Mouse (Mus musculus): ENCODE data around the gene Efr3b. TPM values are rescaled to one million over a fixed set of nuclear protein-coding genes. Genes with fewer than 3 reads are reported as not detected.

Efr3b gene
- total RNA-seq, 2 experiments from 2014 or later, result 95.3 to 97.8 TPM

DNA sequence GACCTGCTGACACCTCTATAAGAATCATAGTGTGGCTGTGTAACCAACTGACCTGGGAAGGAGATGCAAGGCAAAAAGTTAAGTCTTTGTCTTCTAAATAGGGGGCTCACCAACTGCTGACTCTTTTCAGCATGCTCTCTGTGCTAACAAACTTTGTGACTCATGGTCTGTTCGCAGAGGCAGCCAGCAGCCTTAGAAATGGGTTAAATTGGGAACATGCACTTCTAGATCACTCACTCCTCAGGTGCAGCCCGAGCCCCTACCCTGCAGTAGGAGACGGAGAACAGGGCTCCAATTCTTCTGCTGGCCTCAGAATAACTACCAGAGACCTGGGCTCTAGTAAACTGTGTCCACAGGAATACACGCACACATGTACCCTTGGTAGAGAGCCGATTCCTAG is 1.2 kb downstream of the Efr3b start:
- no peak for DNase-seq (ENCODE audit: low spot score in 2 of 2)

DNA sequence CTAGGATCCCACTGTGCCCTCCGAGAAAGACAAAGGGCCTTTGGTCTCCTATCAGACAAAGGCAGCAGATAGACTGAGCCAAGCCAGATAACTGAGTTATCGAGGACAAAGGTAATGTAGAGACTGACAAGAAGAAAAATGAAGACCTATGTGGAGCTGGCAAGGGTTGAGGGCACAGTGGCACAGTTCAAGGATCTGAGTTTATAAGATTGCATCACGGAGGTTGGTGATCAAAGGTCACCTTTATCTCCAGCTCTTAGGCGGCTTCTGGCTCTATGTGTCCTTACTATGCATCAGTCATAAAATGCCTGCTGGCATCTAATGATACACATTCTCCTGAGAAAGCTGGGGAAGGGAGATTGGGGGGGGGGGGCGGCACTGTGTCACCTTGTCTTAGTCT is 2.6 kb downstream of the Efr3b start:
- no peak for DNase-seq (ENCODE audit: low spot score in 2 of 2)

DNA sequence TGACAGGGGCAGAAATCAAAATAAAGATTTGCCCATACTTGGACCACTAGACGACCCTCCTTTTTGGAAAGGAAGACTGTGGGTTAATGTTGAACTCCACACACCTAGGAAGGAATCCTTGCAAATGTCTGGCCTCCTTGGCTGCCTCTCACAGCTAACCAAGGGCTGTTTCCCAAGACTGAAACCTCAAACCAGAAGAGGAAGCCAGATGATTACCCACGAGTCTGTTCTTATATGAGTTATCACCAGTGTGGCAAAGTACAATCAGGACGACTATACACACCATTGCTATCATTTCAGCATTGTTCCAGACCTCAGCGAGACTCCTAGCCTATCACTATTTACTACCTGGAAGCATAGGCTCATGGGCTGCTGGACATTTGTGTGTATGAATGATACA is 9.7 kb downstream of the Efr3b start:
- DNase-seq (ENCODE audit: low spot score in 2 of 2), result no peak

DNA sequence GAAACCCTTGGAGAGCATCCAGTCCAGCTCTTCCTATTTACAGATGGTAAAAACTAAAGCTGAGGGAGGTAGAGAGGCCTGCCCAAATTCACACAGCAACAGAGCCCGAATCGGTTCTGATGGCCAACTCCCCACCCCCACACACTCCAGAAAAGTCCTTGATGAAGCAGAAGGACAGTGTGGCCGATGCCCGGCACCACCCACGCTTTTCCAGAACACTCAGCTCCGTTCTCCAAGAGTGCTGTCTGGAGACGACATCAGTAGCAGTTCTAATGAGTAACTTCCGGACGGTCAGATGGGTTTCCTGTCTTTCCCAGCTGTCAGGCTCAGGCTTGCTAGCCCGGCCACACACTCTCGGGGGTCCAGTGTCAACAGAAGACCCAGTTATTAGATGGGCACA is 10.2 kb downstream of the Efr3b start:
- DNase-seq (ENCODE audit: low spot score in 2 of 2), result peak; percentile 33 to 45

DNA sequence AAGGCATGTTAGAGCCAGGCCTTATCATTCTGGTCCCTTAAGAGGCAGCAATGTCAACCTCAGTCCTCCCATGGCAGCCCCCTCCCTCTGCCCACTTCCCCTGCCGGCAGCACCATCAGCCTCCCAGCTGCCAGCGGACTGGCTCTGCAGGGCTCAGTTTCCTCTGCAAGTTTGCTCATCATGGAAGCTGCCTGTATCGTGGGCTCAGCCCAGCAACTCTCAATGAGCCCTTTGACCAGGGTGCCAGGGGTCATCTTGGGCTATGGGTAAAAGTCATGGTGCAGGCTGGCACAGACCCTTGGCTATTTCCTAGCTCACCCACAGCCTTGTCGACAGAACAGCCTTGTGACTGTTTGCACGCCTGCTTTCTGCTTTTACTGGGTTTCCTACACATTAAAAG is 14.4 kb downstream of the Efr3b start:
- DNase-seq (ENCODE audit: low spot score in 2 of 2), result no peak

DNA sequence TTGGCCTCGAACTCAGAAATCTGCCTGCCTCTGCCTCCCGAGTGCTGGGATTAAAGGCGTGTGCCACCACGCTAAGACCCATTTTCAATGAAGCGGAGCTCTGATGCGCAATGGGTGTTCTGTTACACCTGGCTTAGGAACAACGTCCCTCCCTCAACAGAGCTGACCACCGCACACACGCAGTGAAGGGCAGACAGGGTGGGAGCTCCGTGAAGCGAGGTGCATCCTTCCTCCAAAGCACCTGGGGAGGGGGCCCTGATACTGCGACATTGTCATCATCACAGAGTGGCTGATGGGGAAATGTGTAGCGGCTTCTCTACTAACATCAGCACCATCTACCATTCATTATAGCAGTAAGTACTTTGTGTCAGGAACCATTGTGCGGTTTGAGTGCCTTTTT is 15.2 kb downstream of the Efr3b start:
- no peak for DNase-seq (ENCODE audit: low spot score in 2 of 2)

DNA sequence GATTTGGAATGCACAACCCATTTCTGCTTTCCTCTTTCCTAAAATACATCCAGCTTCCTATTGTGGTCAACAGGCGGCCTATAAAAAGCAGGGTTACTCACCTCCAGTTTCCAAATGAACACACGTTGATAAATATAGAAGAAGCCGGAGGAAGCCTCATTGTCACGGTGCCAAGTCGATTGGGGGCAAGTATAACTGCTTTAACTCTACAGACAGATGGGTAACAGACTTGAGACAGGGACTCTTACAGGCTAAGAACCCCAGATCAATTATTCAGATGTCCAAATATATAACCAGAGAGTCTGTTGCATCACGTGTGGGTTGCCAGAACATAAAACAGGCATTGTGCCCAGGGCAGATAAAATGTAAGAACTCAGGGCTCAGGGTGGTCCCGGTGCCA is 15.9 kb downstream of the Efr3b start:
- DNase-seq (ENCODE audit: low spot score in 2 of 2), result no peak

DNA sequence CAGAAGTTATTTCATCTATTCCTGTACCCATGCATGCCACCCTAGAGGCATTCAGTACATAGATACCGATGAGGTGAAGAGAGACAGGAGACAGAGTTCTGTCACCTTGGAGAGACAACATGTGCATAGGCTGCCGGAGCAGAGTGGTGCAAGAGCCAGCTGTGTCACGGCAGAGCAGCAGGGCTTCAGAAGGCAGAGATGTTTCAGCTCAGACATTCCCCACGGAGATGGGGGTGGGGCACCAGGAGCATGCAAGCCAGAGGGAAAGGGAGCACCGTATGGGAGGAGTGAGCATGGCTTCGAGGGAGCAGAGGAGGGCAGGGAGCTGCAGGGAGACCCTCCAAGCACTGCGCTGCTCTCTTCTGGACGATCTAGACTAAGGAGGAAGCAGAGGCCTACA is 18.2 kb downstream of the Efr3b start:
- DNase-seq (ENCODE audit: low spot score in 2 of 2), result no peak

DNA sequence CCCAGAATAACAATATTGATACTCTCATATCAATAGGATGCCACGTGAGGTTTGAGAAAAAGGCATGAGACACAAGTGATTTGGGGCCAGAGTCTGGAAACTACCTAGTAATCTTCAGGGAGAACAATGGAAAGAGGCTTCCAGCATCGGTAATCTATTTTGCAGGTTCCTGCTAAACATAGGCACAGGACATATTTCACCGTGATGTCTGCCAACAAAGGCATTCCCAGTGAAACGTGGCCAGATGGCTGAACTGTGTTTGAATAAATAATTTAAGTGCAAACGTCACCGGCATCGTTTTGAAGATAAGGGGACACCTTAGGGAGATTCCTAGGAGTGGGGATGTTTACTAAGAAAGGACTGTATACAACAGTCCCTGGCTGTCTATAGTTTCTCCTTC is 22.4 kb downstream of the Efr3b start:
- DNase-seq (ENCODE audit: low spot score in 2 of 2), result no peak

DNA sequence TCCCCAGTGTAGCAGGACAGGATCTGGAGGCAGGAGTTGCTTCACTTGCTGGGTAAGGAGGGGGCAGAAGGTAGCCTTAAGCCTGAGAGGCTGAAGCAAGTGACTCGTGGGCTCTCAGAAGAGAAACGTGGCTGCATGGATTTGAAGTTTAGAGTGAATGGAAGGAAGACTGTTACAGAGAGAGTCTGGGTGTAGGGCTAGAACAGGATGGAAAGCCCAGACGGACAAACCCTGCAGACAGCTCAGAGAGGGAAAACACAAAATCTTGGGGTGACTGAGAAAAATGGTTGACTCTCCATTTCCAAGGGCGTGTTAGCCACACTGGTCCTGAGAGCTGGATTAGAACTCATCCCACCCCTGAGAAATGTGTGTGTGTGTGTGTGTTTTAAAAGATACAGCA is 23.0 kb downstream of the Efr3b start:
- no peak for DNase-seq (ENCODE audit: low spot score in 2 of 2)

DNA sequence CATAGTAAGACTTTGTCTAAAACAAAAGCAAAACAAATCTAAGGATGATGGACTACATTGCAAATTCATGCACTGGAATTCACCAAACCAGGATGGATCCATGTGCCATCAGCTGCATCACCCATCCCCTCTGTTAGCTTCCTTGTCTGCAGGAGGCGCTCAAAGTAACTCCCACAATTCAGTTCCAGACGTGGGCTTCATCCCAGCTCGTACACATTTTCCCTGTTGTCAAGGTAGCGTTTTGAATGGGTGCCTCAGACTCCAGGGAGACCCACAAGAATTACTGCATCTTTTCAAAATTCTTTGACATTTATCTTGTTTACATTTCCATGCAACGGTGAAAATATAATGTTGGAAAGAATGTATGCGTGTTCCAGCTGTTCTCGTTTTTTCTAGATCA is 23.5 kb downstream of the Efr3b start:
- DNase-seq (ENCODE audit: low spot score in 2 of 2), result no peak

DNA sequence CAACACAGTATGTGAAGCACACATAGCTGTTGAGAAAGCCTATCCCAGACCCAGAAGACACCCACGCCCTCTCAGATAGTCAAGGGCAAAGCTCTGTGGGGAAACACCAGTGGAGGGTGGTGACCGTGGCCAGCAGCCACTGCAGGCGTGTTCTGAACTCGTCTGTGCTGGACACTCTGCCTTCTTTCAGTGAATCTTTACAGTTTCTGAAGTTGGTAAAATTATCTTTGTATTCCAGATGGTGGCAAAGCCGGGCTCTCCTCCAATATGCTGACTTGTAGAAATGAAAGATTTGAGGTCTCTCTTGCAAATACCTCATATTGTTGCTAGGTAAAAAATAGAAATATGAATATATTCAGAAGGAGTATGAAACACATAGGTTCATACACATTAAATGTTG is 27.0 kb downstream of the Efr3b start:
- DNase-seq (ENCODE audit: low spot score in 2 of 2), result no peak

DNA sequence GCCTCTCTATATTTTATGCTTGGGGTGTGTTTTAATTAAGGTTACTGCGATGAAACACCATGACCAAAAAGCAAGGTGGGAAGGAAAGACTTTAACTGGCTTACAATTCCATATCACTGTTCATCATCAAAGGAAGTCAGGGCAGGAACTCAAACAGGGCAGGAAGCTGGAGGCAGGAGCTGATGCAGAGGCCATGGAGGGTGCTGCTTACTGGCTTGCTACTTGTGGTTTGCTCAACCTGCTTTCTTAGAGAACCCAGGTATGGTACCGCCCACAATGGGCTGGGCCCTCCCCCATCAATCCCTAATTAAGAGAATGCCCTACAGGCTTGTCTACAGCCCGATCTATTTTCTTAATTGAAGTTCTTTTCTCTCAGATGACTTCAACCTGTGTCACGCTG is 27.4 kb downstream of the Efr3b start:
- no peak for DNase-seq (ENCODE audit: low spot score in 2 of 2)

DNA sequence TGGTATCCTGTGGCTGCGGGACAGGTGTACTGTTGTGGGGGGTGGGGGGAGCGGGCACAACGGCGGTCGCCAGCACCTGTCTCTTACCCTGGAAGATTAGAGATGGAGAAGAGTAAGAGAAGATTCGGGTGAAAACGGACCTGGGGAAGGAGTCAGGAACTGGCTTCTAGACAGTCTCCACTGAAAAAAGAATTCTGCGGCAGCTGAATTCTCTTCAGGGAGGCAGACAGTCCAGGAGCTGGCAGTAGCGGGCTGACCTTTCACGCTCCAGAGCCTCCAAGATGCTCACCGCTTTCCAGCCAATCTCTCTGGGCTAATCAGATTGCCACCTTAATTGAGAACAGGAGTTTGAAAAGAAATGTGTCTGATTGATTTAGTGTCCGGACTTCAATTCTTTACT is 30.0 kb downstream of the Efr3b start:
- no peak for DNase-seq (ENCODE audit: low spot score in 2 of 2)

DNA sequence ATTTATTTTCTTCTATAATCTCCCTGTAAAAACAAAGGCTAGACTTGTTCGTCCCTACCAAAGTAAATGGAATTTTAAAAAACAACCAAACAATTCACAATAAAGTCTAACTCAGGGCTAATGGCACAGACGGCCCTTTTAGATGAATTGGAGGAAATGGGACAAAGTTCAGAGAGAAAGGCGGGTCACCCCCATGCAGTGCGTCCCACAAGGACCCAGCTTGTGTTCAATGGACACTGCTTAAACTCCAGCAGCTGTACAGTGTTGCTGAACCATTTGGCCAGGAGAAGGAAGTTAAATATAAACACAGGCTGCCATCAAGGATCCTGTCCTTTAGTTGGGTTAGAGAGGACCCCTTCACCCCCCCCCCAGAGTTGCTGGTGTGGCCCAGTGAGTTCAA is 30.9 kb downstream of the Efr3b start:
- no peak for DNase-seq (ENCODE audit: low spot score in 2 of 2)

DNA sequence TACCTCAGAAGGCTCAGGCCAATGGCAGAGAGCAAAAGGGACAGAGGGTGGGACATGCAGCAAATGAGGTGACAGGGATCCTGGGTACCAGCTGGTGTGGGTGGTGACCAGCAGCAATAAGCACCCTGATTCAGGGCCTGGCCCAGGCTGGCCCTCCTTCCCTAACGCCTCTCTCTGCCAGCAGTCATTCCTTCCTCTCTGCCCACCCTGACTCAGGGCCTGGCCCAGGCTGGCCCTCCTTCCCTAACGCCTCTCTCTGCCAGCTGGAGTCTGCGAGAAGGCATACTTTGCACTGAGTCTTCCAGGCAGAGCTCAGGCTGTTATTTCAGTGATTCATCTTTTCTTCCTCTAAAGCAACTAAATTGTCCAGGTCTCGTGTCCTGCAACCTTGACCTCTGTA is 31.5 kb downstream of the Efr3b start:
- peak in 1 of 2 experiments; percentile 58 for DNase-seq (ENCODE audit: low spot score in 2 of 2)

DNA sequence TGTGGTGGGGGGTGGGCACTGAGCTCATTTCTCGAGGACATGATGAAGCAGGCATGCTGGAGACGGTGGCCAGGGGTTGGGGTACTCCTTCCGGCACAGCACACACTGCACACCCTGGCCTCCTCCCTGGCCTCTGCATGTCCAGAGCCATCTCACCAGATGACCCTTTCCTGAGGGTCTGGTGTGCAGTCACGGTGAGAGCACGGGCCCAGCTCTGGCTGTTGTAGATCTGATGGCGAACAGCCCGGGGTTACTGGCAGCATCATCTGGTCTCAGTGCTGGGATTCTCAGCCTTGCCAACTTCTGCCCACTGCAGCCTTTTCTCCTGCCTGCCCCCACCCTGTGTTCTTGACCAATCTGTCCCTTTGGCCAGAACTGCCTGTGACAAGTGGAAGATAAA is 32.6 kb downstream of the Efr3b start:
- DNase-seq (ENCODE audit: low spot score in 2 of 2), result peak in 1 of 2 experiments; percentile 53

DNA sequence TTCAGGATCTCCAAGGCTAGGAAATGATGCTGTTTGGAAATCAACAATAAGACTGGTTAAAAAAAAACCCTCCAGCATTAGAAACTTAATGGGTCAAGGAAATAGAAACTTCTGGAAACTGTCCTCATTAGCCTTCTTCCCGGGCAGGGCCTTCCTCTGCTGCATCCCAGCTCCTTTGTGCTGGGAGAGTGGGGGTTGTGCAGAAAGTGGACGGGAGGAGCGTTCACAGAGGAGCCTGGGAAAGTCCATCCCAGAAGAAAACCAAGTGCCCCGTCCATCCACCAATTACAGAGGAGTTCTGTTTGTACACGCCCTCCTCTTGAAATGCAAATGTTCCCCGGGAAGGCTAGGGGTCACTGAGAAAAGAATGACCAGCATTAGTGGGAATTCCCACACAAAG is 34.1 kb downstream of the Efr3b start:
- no peak for DNase-seq (ENCODE audit: low spot score in 2 of 2)

DNA sequence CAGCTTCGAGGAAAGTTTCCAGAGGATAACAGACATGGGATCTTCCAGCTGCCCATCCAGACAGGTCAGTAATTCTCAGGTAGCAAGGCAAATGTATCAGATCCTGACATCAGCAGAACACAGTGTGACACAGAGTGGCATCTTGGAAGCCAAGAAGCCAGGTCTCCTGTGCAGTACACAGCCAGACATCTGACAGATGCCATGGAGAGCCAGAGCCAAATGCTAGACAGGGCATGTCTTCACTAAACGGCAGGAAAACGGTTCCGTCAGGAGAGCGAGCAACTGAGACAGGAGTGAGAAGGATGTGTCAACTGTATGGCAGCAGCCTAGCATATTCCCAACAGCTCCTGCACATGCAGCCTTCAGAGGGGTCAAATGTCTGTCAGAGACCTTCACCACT is 38.3 kb downstream of the Efr3b start:
- no peak for DNase-seq (ENCODE audit: low spot score in 2 of 2)

DNA sequence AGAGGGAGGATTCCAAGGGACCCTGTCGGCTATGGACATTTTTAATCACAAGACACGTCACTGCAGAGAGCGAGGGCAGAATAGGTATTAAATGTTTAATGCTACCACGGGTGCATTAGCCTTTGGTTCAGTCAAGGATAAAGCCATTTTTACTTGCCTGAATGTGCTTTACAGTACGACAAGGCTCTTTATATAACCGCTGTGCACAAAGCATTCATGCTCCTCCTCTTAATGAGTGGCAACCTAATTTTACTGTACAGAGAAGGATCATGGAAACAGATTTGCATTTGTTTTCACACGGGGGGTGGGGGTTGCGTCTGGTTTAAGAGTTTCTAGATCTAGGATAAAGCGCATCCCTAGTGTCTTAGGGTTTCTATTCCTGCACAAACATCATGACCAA is 42.0 kb downstream of the Efr3b start:
- DNase-seq (ENCODE audit: low spot score in 2 of 2), result no peak

DNA sequence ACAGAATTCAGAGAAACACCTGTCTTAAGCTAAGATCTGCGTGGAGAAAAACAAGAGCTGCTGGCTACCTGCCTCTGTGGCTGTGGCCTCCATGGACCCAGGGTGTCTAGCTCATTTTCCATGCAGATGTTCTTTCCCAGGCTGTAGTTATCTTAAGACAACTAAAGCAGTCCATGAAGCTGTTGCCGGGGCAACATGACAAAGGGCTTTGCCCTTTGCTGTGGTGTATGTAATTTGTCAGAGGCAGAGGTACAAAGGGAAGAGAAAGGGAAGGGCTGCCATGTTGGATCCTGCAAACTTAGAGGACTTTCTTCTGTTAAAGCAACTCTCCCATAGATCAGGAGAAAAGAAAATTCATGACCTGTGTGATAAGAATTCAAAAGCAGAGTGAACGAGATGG is 47.7 kb downstream of the Efr3b start:
- no peak for DNase-seq (ENCODE audit: low spot score in 2 of 2)

DNA sequence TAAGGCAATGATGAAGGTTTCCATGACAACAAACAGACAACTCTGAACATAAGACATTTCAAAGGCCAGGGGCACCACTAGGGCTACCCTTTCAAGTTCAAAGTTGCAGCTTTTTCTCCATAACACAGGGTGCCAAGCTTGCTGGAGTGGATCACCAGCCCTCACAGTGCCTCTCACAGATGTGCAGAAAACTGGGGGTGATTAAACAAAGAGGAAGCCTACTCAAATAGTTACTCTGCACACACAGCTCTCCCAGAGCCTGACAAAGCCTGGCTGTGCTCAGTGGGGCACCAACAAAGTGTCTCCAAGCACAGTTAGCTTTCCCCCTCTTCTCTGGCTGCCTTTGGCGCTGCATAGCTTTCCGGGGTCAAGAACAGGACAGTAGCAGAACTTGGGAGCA is 48.8 kb downstream of the Efr3b start:
- DNase-seq (ENCODE audit: low spot score in 2 of 2), result no peak

DNA sequence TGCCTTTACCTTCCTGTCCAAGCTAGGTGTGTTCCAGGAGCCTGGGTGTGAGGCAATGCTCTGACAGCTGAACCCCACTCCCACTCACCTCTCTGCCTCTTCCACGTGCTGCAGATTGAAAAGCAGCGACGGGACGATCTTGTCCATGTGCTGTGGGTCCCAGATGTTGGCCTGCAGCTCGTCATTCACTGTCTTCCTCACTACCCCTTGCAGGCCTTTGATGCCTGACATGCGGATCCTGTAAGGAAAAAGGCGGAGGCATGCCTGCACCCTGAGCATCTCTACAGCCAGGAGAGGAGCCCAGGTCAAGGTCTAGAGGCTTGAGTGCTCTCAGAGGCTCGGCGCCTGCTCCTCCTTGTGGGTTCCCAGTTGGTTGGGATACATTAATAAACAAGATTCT is 54.3 kb downstream of the Efr3b start:
- DNase-seq (ENCODE audit: low spot score in 2 of 2), result no peak

DNA sequence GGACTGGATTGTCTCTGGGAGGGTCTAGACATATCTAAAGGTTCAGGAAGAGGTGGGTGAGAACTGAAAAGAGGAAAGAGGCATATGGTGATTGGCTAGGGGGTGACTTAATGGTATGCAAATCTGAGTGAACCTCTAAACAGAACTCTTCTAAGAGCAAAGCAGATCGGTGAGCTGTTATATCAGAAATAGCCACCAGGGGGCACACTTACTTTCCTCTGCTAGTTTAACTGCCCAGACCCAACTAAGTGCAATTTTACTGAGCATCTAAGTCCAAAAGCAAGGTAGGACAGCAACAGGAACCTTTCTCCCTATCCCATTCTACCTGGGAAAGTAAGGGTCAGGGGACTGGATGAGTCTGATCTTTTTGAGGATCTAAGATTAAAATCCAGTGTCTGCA is 55.0 kb downstream of the Efr3b start:
- peak; percentile 89 for DNase-seq (ENCODE audit: low spot score in 2 of 2)

DNA sequence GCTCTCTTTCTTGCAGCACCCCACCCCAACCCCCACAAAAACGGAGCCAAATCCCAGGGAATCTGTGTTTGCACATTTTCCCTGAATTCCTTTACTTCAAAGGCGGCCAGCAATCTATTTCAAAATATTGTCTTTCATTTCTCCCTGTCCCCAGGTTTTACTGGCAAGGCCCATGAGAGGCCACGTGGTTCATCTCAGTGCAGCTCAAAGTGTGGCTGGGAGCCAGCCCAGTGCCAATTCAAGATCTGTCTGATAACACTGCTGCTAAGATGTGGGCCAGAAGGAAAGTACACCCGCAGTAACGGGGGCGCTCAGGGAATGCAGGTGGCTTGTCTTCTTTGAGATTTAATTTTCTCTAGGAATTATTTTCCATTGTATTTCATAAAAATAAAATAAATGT is 56.5 kb downstream of the Efr3b start:
- peak; percentile 43 to 60 for DNase-seq (ENCODE audit: low spot score in 2 of 2)

All from layer of hippocampus, postnatal 10 days (tissue).